Mouse (Mus musculus) c-Kit-positive CD71-positive TER-119-positive erythroid progenitor cells, embryonic 14.5 days (primary cell): ENCODE results near the gene Slc25a3.

Source experiments
- DNase-seq: peaks from one replicate; pipeline ENCODE4 v3.0.0-alpha.2; 2013; ENCODE audit warnings: low spot score

The Slc25a3 gene

DNA sequence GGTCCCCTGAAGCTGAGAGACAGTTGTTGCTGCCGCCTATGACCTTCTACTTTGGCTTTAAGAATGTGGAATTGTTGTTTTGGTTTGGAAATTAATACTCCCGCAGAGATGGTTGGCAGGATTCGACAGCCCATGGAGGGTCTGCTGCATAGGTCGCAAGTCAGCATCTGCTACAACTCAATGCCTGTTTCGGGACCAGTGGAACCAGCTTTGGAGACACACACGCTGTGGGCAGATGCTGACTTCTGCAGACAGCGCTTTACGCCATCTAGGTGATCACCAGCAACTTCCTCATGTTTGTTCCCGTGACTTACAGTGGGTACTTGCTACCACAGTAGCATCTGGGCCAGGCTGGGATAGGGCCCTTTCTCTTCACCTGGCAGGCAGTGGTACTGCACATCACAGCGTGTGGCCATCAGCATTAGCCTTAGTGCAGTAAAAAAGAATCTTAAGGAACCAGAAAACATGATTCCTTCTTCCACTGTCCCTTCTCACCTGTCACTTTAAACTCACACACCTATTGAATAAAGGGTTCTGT, 18.9 kb upstream of the Slc25a3 start:
- DNase-seq = no peak

DNA sequence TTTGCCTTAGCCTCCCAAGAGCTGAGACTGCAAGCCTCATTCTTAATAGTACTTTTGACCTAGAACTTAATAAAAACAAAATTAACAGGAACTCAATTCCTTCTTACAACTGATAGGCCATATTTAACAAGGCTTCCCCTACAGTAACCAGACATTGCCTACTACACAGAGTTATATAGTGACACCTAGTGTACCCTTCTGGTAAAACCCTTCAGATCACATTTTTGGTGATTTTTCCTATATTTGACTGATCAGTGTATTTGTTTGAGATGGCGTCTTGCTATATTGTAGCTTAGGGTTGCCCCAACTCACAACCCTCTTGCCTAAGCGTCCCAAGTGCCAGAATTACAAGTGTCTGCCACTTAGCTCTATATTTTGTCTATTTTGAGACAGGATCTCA, 17.7 kb upstream of the Slc25a3 start:
- peak; percentile 65 for DNase-seq

DNA sequence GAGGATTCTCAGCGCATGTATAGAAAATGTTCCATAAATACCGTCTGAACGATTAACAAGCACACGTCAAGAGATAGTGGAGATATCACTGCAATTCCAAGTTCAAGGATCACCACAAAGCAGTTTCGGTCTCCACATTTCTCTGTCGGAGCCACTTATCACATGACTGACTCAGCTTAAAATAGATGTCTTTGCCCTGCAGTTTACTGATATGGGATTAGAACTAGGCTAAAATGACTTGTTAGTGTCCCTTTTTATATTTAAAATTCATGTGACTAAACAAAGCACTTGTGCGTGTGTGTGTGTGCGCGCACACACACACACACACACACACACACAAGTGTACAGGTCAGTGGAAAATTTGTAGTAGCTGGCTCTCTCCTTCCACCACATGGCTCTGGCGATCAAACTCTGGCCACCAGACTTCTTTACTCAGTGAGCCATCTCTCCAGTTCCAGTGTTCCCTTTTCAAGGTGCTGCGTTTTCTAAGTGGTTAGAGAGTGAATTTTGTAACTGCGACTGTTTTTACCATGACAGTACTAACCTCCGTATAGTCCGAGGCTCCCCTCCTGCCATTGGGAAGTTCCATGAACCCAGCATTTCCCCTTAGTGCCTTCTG, 15.4 kb upstream of the Slc25a3 start:
- no peak for DNase-seq

DNA sequence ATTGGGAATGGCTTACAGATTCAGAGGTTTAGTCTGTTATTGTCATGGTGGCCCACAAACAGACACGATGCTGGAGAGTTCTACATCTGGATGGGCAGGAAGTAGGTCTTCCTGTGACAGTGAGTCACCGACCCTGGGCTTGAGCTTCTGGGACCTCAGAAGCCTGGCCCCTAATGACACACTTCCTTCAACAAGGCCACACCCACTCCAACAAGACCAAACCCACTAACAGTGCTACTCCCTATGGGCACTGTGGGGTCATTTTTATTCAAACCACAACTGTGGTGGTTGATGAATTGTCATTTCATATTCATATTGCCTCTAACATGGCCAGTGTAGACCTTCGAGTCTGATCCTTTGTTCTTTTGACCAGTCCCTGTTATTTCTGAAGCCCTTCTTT, 14.5 kb upstream of the Slc25a3 start:
- no peak for DNase-seq

DNA sequence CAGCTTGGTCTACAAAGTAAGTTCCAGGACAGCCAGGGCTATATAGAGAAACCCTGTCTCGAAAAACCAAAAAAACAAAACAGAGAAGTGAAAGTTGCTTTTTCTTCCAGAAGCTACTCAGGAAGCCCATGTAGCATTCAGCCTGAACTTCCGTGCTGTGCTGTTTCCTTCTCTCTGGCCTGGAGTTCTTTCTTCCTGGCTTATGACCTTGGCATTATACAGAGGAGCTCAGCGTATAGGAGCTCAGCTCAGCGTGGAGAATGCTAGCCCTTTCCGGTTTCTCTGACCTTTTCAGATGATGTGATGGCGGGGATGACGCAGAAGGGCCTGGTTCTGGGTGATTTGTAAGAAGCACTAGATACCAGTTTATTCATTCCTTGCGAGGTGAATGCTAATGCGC, 13.5 kb upstream of the Slc25a3 start:
- no peak for DNase-seq

DNA sequence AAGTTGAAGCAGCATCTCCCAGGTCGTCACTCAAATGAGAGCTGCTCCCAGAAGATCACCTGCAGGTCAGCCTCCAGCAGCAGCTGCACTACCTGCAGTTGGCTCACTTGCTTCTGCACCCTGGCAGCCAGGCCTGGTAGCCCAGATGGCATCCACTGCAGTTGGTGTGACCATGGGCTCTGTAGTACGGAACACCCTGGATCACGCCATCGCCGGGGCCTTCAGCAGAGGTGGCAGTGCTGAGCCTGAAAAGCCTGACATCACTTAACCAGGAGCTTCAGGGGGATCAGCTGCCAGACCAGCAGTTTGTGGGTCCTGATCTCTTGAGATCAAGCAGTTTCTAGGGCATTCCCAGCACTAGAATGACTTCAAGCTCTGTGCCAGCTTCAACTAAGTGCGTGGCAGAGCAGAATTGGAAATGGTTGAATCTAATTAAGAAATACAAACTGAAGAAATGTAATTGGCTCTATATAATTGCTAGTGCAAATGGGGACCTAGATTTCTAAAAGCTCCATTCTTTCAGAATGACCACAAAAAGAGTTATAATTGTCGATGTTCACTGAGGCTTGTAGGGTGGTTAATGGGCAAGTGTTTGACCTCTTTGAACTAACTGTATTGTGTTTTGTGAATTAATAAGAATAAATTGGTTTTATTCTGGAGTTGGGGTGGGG, 11.6 kb upstream of the Slc25a3 start:
- no peak for DNase-seq

DNA sequence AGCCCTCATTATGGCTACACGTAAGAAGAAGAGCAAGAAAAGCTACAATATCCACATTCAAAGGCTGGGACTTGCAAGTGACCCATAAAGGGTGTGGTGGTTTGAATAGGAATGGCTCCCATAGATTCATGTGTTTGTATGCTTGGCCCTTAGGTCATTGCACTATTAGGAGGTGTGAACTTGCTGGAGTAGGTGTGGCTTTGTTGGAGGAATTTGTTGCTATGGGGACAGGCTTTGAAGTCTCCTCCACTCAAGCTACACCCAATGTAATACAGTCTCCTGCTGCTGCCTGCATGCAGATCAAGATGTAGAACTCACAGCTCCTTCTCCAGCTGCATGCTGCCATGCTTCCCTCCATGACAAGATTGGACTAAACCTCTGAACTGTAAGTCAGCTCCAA, 7.7 kb upstream of the Slc25a3 start:
- DNase-seq = no peak

DNA sequence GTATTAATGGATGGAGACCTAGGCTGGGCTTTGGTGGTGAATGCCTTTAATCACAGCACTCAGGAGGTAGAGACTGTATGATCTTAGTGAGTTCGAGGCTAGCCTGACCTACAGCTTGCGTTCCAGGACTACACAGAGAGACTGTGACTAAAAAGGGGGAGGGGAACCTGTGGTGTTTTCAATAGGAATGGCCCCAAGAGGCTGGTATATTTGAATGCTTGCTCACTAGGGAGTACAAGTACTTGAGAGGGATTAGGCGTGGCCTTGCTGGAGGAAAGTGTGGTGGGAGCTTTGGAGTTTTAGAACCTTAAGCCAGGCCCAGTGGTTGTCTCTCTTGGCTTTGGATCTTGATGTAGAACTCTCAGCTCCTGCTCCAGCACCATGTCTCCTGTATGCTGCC, 6.9 kb upstream of the Slc25a3 start:
- no peak for DNase-seq

DNA sequence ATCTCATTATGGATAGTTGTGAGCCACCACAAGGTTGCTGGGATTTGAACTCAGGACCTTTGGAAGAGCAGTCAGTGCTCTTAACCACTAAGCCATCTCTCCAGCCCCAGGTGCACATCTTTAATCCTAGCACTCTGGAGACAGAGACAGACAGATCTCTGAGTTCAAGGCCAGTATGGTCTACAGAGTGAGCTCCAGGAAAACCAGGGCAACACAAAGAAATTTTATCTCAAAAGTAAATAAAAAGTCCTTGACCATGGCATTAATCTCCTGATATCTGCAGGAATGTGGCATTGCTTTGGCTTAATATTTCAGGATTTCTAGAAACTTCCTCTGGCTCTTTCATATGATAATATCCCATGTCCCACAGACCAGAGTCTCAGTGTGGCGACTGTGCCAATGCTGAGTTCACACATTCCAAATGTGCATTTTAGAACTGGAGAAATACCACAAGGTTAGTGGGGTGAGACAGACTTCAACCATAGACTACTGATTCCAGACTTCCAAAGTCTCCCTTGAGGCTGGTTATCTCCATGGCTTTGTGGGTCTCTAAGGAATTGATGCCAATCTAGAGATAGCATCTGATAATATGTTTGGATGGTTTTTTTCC, 4.8 kb upstream of the Slc25a3 start:
- no peak for DNase-seq

DNA sequence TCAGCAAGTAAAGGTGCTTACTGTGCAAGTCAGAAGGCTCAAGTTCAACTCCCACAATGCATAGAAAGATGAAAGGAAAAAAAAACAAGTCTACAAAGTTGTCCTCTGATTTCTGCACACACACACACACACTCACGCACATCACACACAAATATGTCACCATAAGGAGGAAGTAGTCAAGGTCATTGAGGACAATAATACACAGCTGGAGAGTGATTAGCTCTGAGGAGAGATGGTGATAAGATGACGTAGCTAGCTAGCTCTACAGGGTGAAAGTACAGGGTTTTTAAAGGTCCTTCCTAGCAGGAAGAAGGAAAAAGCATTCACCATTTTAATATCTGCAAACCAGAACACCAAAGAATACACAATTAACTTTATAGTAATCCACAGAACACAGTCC, 3.5 kb upstream of the Slc25a3 start:
- DNase-seq = no peak

DNA sequence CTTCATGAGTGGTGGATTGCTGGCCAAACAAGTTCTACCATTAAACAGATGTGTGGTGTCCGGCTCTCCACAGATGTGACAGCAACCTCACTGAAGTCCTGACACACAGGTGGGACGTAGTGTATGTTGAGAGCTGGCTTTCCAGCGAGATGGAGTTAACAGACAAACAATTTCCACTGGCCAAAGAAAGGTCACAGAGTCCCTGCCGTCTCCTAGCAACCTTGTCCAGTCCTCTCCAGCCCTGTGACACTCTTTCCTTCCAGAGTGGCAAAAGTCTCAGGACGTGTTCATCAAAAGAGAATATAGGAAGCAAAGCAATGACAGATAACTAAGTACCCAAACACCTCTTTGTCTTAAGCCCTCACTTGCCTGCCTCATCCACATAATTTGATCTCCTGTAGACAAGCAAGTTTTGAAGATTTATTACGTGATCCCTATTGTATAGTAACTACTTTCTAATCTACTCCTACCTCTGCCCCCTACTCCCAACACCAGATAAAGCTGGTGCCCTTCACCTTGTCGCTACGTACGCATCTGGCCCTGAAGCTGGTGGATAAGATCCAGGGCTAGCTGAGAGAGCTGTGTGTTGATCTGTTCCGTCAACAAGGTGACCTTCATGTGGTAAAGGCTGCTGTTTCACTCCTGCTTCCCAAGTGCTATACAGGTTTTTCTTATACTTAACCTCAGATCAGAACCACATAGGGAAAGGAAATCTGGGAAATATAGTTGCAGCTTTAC, 2.9 kb upstream of the Slc25a3 start:
- no peak for DNase-seq

DNA sequence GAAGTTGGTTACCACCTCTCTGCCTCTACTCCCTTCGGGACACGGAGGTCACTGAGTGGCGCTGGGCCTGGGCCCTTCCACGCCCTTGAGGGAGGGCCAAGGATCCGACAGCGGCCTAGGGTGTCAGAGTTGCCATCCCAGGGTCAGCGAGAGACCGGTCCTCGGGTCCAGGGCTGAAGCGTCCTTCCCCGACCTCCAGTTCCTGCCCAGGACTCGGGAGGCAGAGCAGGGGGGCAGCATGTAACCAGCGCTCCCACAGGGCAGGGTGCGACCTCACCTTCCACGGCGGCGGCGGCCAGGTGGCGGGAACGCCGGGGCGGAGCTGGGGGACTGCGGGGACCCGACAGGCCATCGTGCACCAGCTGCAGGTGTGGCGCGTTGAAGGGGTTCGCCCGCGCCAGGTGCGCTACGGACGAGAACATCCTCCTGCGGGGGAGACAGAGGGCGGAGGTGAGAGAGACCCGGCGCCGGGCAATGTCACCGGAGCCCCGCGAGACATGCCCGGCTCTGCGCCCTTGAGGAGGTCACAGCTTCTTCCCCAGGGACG, 505 bp downstream of the Slc25a3 start:
- no peak for DNase-seq

DNA sequence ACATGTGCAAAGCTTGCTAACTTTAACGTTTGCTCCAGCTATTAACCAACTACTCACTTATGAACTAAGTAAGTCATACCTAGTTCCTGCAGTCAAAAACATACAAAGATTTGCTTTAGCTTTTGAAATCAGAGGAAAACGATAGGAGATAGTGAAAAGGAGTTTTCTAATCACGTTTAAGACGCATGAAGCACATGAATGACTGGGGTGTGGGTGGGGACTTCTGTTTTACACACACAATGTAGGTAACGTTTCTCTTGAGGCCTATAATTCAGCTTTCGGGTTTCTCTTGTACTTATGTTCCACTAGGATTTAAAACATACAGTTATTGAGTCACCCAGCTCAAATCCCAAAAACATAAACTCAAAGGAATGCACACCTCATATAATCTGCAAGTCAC, 1.2 kb downstream of the Slc25a3 start:
- DNase-seq = no peak

DNA sequence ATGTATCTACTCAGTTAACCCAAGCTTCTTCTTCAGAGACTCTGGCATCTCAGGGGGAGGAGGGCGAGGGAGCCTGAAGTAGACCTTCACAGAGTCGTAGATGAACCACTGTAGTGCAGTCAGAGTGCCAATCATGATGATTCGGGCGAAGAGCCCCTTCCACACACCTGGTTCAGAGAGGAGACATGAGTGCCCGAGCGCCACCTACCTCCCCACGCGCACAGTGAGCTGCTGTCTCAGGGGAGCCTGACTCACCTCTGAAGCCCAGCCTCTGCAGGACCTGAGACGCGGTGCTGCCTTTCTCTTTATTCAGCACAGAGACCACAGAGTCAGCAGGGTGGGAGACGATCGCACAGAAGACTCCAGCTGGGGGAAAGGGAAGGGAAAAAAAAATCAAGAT, 6.9 kb downstream of the Slc25a3 start:
- DNase-seq = no peak

DNA sequence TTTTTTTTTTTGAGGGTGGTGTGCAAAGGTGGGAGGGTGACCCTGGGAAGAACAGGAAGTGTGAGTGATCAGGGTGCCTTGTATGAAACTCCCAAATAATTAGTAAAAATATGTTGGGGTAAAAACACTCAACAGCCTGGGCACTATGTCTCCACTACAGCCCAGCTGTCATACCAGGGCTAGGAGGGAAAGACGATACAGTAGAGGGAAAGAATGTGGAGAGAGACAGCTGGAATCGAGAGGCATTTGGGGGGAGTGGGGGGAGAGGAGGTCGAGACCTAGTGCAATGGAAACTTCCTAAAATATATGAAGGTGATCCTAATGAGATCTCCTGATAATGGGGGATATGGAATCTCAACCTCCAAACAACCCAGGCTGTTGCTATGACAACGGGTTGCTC, 14.0 kb downstream of the Slc25a3 start:
- DNase-seq = no peak

DNA sequence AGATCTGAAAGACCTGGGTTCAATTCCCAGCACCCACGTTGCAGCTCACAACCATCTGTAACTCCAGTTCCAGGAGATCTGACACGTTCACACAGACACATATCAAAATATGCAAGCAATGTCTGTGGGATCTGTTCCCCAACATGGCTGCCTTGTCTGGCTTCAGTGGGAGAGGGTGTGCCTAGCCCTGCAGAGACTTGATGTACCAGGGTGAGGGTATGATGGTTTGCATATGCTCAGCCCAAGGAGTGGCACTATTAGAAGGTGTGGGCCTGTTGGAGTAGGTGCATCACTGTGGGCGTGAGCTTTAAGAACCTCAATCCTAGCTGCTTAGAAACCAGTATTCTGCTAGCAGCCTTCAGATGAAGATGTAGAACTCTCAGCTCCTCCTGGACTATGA, 17.9 kb downstream of the Slc25a3 start:
- no peak for DNase-seq

DNA sequence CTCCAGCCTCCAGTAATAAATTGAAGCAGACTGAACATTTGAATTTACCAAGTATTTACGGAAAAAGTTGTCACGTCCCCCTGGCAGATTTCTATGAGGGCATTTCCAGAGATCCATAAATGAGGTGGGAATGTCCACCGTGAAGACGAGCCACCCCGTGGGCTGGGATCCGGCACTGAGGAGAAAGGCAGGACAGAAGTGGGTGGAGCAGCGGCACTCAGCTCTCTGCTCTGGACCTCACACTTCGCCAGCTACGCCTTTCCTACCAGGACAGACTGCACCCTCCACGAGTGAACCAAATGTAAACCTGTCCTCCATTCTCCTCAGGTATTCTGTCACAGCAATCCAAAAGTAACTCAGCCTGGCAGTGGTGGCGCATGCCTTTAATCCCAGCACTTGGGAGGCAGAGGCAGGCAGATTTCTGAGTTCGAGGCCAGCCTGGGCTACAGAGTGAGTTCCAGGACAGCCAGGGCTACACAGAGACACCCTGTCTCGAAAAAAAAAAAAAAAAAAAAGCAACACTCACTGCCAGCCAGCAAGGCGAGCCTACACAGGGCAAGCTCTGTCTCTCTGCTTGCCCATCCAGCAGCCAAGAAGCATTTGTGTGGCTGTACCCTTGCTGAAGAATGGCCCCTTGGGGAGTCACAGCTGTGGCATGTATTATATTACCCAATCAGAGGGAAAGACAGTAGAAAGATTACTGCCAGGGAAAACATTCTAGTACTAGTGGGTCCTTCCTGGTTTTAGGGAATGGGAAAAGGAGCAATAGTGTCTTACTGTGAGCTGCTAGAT, 20.9 kb downstream of the Slc25a3 start:
- no peak for DNase-seq

DNA sequence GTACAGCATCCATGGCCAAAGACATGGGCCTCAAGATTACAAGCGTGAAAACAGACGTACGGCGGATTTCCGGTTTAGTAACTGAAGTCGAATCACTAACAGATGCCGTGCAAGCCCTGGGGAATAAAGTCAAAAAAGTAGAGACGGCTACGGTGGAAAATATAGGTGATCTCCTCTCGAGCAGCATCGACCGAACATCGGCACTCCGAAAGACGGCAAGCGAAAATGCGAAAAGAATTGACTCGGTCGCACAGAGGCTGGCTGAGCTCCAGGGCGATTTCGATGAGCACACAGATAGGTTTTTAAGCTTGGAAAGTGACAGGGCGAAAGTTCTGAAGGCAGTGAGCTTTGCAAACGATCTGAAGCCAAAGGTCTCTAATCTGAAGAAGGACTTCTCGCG, 21.9 kb downstream of the Slc25a3 start:
- no peak for DNase-seq

DNA sequence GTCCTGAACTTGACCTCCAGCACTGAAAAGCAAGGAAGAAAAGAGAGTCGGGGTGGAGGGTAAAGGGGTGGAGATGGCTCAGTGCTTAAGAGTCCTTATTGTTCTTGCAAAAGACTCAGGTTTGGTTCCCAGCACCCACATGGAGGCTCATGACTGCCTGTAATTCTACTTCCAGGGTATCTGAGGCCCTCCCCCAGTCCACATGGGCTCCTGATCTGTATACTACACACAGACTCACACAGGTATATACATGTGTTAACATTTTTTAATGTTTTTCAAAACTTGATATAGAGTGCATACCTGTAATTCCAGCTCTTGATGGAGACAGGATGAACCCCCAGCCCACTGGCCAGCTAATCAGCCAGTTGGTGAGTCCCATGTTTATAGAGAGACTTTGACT, 23.8 kb downstream of the Slc25a3 start:
- no peak for DNase-seq

DNA sequence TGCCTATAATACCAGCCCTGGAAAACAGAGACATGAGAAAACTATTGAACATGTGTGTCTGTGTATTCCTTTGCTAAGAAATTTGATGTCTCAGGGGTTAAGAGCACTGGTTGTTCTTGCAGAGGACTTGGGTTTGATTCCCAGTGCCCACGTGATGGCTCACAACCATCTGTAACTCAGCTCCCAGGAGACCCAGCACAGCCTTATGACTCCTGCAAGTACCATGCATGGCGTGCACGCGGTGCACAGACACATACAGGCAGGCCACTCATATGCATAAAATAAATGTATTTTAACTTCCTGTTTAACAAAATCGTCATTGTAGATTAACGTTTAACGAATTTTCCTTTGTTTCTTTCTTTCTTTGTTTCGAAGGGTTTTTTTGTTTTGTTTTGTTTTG, 25.8 kb downstream of the Slc25a3 start:
- no peak for DNase-seq

DNA sequence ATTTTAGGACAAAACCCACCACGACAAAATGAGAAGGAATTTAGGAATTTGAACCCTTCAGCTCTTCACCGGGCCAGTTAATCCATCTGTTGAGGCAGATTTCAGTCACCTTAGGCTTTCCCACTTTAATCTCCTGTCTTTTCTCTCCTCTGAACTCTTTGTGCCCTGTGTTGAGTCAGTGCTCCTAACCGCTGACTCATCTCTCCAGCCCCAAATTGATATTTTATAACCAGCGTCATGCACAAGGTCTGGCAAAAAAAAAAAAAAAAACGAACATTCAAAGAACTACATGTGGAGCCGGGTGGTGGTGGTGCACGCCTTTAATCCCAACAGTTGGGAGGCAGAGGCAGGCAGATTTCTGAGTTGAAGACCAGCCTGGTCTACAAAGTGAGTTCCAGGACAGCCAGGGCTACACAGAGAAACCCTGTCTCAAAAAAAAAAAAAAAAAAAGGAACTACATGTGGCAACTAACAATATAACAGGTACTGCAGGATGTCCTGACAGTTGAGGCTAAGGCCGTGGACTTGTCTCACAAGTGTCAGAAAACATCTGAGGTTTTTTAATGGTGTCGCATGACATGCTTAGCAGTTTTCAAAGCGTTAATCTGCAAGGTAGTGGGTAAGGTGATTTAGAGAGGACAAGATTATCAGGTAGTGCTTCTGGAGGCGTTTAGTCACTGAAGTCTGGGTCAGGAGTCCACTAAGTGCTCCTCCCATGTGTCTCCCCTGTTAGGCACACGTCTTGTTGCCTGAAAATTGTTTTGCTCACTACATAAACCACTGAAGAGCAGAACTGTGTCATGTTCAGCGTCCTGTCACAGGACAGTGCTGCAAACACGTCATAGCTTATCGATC, 29.4 kb downstream of the Slc25a3 start:
- no peak for DNase-seq
